Mouse (Mus musculus) heart, embryonic 12.5 days (tissue): ENCODE measurements around the gene Atp9a. TPM values are rescaled to one million over a fixed set of nuclear protein-coding genes. Genes with fewer than 3 reads are reported as not detected.

Source experiments
- ATAC-seq: fragments of 200-750 bp; cut with Nextera tagmentation; 2 replicates; pipeline ENCODE4 v1.8.0; 2017; ENCODE audit warnings: moderate TSS enrichment, moderate library complexity; ENCODE audit not compliant: insufficient number of reproducible peaks, low FRiP score
- H3K27ac ChIP-seq: fragments of 300-500 bp; sonication (generic); 2 replicates; pipeline ENCODE4 v1.5.1; 2016; ENCODE audit warnings: mild to moderate bottlenecking, moderate library complexity; ENCODE audit not compliant: poor library complexity, severe bottlenecking
- H3K27me3 ChIP-seq: fragments of 300-500 bp; sonication (generic); replicated peaks from 2 replicates; pipeline ENCODE4 v1.6.1; 2016; ENCODE audit warnings: mild to moderate bottlenecking, moderate library complexity
- H3K36me3 ChIP-seq: fragments of 300-500 bp; sonication (generic); 2 replicates; pipeline ENCODE4 v1.6.1; 2016; ENCODE audit warnings: mild to moderate bottlenecking, moderate library complexity
- H3K4me1 ChIP-seq: fragments of 300-500 bp; sonication (generic); replicated peaks from 2 replicates; pipeline ENCODE4 v1.6.1; 2016; ENCODE audit warnings: mild to moderate bottlenecking
- H3K4me2 ChIP-seq: fragments of 300-500 bp; sonication (generic); 2 replicates; pipeline ENCODE4 v1.6.1; 2016; ENCODE audit warnings: mild to moderate bottlenecking, moderate library complexity
- H3K4me3 ChIP-seq: fragments of 300-500 bp; sonication (generic); 2 replicates; pipeline ENCODE4 v1.5.1; 2016; ENCODE audit warnings: mild to moderate bottlenecking
- H3K9ac ChIP-seq: fragments of 300-500 bp; sonication (generic); 2 replicates; pipeline ENCODE4 v1.6.1; 2016; ENCODE audit warnings: mild to moderate bottlenecking, moderate library complexity
- H3K9me3 ChIP-seq: fragments of 300-500 bp; sonication (generic); replicated peaks from 2 replicates; pipeline ENCODE4 v1.6.1; 2016; ENCODE audit warnings: mild to moderate bottlenecking, moderate library complexity
- WGBS: fragments of 180-500 bp; shearing (Covaris S2); methylation state at CpG from one replicate; pipeline ENCODE4 v1.1.7; 2016; 5-methylcytosine and 5-hydroxymethylcytosine counted together
- polyA plus RNA-seq: library from polyadenylated mRNA; unstranded; fragments of >200 nt; fragmentation: Nextera tagmentation; extraction: Ambion mirVana; gene quantifications from 2 replicates; pipeline ENCODE4 v1.2.1, GENCODE M21; 2016

Atp9a gene
- polyA plus RNA-seq, 1 experiment from 2014 or later = 16.1 TPM

DNA sequence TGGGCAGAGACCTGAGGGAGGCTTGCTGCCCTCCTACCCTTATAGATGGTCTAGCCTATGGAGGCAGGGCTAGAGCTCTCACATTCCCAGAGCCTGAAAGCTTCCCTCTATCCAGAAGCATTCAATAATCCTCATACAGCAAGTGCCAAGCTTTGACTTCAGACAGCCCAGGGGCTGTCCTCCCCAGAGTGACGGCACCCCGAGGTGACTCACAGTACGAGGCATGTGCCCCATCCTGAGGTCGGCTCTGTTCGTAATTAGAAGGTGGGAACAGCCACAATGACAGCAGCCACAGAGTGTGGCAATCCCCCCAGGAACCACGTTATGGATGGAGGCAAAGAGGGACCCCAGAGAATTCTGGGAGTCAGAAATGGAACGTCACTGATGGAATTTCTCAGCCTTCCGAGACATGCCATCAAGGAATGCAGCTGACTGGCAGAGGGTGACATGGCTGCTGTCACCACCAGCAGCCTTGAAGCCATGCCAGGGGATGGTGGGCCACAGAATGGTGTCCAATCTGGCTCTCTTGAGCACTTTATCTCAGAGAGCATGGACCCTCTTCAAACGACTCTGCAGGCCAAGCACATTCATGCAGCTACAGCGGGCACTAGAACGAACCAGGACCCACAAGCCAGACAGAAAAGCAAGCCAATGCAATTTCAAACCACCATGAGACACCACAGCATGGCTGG is 121.0 kb downstream of the Atp9a start:
- no peak overlapping the region for H3K27ac ChIP-seq

DNA sequence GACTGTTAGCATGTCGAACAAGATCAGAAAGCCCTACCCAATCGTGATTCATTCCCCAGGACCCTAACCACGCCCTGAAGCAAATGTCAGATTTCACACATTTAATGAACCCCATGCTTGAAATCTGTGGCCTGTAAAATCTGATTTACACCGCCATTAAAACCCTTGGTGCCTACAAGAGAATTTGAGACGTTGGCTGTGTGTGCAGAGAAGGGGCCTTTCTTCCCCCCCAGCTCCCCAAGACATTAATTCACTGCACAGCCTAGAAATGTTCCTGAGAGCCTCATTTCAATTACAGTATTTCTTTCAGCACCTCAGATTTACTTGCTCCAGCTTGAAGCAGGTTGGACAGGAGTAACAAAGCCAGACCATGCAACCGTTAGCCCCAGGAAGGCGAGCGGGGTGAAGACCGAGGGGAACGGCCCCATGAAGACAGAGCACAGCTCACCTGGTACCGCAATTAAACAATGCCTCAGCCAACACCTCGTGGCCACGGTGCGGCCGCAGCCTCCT is 123.9 kb downstream of the Atp9a start:
- Histone ChIP-seq H3K27ac (no peak overlapping the region), H3K9ac (no peak overlapping the region), H3K9me3 (0 out of 2 replicates have a peak, but pooled peaks cover 4% of the 10 kb centered on the region), H3K4me2 (no peak overlapping the region), H3K36me3 (no peaks in the 10 kb centered on the region), H3K4me1 (peaks cover 36% of the 10 kb centered on the region), H3K4me3 (no peak overlapping the region), H3K27me3 (peaks cover 11% of the 10 kb centered on the region; the same call in 1 of the 2 replicates)
- no peak for ATAC-seq
- 80% methylated on average over 15 of the region's 15 CpGs for WGBS

More for the DNA sequence above, 121.0 kb downstream of the Atp9a start:
- H3K4me2 ChIP-seq = no peak overlapping the region
- H3K9me3 ChIP-seq = peaks cover 9% of the 10 kb centered on the region; the same call in 1 of the 2 replicates
- H3K9ac ChIP-seq = no peak overlapping the region
- peaks cover 18% of the 10 kb centered on the region for H3K27me3 ChIP-seq
- no peak overlapping the region for H3K4me3 ChIP-seq
- WGBS = 60% methylated on average over 11 of the region's 11 CpGs
- peaks cover 13% of the 10 kb centered on the region; the same call in 1 of the 2 replicates for H3K4me1 ChIP-seq
- no peaks in the 10 kb centered on the region for H3K36me3 ChIP-seq
- ATAC-seq = no peak

DNA sequence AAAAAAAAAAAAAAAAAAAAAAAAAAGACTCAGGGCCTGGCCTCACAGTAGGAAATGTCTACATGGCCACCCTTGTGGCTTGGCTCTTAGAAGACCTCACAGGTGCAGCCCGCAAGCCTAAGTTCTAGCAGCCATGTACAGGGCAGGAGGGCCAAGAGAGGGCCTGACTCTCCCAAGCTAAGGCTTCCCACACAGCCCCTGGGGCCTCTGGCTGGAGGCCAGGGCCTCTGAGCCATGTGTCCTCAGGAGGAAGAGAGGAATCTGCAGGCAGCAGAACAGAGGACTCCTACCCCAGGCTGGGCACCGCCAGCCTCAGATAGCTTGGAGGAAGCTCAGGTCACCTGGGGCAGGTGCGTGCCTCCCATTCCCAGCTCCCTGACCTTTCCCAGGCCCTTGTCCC is 127.0 kb downstream of the Atp9a start:
- H3K27ac ChIP-seq = 0 out of 2 replicates have a peak overlapping the region, but pooled peaks have one; percentile 20
- peaks cover 6% of the 10 kb centered on the region; the same call in 1 of the 2 replicates for H3K27me3 ChIP-seq
- H3K36me3 ChIP-seq = no peaks in the 10 kb centered on the region
- no peak overlapping the region for H3K9ac ChIP-seq
- 53% methylated on average over 3 of the region's 3 CpGs for whole genome bisulfite sequencing
- H3K4me3 ChIP-seq = no peak overlapping the region
- no peaks in the 10 kb centered on the region for H3K9me3 ChIP-seq
- peaks cover 48% of the 10 kb centered on the region for H3K4me1 ChIP-seq
- ATAC-seq = peak; percentile 33; the same call in 1 of the 2 replicates
- H3K4me2 ChIP-seq = no peak overlapping the region

DNA sequence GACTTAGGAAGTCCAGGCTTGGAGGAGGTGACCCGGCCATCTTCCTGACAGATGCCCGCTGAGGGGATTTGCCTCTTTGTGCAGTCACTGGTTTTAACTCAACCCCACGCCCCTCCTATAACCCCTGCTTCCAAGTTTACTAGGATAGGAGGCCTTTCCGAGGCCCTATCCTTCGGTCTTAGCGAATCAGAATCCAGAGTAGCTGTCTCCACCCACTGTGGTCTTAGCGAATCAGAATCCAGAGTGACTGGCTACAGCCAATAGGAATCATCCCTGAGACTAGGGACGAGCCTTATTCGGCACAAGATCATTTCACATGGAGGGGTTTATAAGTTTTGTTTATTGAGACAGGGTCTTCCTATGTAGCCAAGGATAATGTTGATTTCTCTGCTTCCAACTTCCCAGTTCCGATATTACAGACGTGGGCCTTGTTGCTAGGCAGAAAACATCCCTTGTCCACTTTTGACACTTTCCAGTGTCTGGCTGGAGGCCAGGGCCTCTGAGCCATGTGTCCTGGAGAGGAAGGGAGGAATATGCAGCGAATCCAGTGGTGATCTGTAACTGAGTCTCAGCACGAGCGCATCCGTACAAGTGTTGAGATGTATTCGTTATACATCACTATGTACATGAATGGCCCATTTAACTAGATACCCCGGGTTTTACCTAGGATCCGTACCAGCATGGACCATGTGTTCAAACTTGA is 127.9 kb downstream of the Atp9a start:
- WGBS = 64% methylated on average over 18 of the region's 18 CpGs
- Histone ChIP-seq H3K36me3 (no peaks in the 10 kb centered on the region), H3K9ac (no peak overlapping the region), H3K4me2 (no peak overlapping the region), H3K9me3 (no peaks in the 10 kb centered on the region), H3K27ac (peak overlapping the region; percentile 44; the same call in 1 of the 2 replicates), H3K4me3 (no peak overlapping the region), H3K4me1 (peaks cover 57% of the 10 kb centered on the region), H3K27me3 (peaks cover 6% of the 10 kb centered on the region; the same call in 1 of the 2 replicates)
- peak; percentile 54 for ATAC-seq

DNA sequence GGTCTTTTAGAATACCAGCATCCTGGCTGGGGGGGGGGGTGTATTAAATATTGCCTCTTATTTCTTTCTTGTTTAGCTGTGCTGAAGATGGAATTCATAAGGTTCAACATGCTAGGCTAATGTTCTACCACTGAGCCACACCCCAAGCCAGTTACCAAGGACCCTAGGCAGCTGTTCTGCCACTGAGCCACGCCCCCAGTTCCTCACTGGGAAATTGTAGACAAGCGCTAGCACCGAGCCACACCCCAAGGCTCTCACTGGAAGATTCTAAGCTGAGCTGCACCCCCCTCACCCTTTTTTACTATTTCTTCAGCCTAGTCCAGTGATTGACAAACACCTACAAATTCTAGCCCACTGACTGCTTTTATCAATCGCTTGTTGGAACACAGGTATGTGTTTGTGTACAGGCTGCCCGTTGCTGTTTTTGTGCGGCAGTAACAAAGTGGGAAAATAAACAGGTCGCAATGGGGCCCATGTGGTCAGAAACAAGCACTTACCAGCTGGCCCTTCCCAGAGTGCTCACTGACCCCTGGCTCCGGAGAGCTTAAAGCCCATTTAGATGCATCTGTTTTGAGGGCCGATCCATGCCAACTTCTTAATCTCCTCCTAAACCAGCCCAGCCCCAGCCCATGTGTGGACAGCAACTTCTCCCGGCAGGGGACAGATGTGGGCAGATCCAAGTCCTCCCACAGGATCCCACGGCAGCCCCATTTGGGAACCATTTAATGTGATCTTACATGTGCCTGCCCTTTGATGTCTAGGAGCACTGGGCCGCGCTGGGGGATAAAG is 128.9 kb downstream of the Atp9a start:
- peaks cover 67% of the 10 kb centered on the region for H3K4me1 ChIP-seq
- 0 out of 2 replicates have a peak overlapping the region, but pooled peaks have one; percentile 36 for H3K27ac ChIP-seq
- no peak overlapping the region for H3K4me2 ChIP-seq
- peaks cover 6% of the 10 kb centered on the region; the same call in 1 of the 2 replicates for H3K27me3 ChIP-seq
- no peak for ATAC-seq
- 58% methylated on average over 13 of the region's 13 CpGs for WGBS
- H3K9me3 ChIP-seq = no peaks in the 10 kb centered on the region
- no peak overlapping the region for H3K9ac ChIP-seq
- no peak overlapping the region for H3K4me3 ChIP-seq
- H3K36me3 ChIP-seq = no peaks in the 10 kb centered on the region

DNA sequence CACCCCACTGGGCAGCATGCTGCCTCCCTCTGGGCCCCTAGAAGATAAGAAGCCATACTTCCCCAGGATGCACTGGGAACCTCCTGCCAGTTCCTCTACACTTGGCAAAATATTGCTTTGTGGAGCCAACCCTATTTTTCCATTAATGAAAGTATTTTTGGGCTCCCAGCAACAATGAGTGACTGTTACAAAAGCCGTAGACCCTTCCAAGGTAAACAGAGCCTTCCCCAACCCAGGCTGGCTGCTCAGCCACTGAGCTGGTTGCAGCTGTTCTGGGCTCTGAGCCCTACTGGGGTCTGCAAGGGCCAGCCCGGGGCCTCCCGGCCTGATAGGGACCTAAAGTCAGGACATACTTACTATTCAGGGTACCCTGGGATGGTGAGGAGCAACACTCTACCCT is 131.3 kb downstream of the Atp9a start:
- Histone ChIP-seq H3K4me1 (peaks cover 85% of the 10 kb centered on the region), H3K9ac (no peak overlapping the region), H3K9me3 (no peaks in the 10 kb centered on the region), H3K27me3 (no peaks in the 10 kb centered on the region), H3K4me2 (no peak overlapping the region), H3K4me3 (no peak overlapping the region), H3K27ac (peak overlapping the region; percentile 43), H3K36me3 (no peaks in the 10 kb centered on the region)
- 50% methylated on average over 3 of the region's 3 CpGs for WGBS
- peak; percentile 46; the same call in 1 of the 2 replicates for ATAC-seq

DNA sequence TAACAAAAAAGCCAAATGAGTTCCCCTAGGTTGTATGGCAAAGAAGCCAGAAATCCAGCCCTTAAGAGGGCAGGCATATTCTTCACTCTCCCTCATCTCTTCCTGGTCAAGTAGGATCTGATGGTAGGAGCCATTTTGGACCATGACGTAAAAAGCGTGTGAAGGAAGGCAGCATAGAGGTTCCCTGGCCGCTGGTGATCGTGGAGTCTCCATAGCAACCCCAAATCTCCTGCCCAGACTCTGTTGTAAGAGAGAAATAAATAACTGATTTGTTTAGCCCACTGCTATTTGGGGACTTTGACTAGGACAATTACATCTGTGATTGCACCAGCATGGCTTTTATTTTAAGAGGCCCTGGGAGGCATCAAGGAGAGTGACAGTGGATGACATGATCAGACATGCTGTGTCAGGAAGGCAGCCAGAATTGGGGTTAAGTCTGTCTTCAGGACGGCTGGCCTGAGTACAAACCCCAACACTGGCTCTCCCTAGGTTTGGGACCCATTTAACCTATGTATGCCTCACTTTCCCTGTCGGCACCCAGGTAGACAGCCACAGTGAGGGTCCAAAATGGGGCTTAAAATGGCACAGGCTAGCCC is 132.5 kb downstream of the Atp9a start:
- no peak overlapping the region for H3K4me3 ChIP-seq
- no peak overlapping the region for H3K27ac ChIP-seq
- no peak overlapping the region for H3K9ac ChIP-seq
- peaks cover 85% of the 10 kb centered on the region for H3K4me1 ChIP-seq
- WGBS = 78% methylated on average over 6 of the region's 6 CpGs
- no peak for ATAC-seq
- H3K27me3 ChIP-seq = no peaks in the 10 kb centered on the region
- H3K4me2 ChIP-seq = no peak overlapping the region
- H3K36me3 ChIP-seq = no peaks in the 10 kb centered on the region
- no peaks in the 10 kb centered on the region for H3K9me3 ChIP-seq

DNA sequence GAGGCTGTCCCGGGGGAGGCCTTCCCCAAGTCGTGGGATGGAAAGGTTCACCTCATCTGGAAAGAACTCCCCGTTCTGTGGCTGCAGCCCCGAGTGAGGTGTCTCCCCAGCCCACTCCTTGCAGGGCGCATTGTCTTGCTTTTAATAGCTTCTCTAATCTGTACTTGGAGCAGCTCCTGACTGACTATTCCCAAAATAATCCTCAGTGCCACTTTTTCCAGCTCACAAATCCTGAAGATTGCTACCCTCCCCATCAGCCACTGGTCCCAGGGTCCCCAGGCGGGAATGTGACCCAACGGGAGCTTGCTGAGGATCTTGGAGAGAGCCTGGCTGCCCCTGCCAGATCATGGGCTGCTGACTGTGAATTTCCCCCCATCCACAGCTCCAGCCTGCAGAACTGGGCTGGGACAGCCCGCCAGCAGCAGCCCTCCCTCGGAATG is 134.1 kb downstream of the Atp9a start:
- ATAC-seq = no peak
- peak overlapping the region; percentile 86 for H3K27ac ChIP-seq
- H3K4me2 ChIP-seq = 0 out of 2 replicates have a peak overlapping the region, but pooled peaks have one; percentile 6
- no peak overlapping the region for H3K4me3 ChIP-seq
- peaks cover 80% of the 10 kb centered on the region for H3K4me1 ChIP-seq
- H3K27me3 ChIP-seq = 0 out of 2 replicates have a peak, but pooled peaks cover under 1% of the 10 kb centered on the region
- no peaks in the 10 kb centered on the region for H3K36me3 ChIP-seq
- 0 out of 2 replicates have a peak overlapping the region, but pooled peaks have one; percentile 21 for H3K9ac ChIP-seq
- 27% methylated on average over 9 of the region's 9 CpGs for WGBS
- H3K9me3 ChIP-seq = no peaks in the 10 kb centered on the region

DNA sequence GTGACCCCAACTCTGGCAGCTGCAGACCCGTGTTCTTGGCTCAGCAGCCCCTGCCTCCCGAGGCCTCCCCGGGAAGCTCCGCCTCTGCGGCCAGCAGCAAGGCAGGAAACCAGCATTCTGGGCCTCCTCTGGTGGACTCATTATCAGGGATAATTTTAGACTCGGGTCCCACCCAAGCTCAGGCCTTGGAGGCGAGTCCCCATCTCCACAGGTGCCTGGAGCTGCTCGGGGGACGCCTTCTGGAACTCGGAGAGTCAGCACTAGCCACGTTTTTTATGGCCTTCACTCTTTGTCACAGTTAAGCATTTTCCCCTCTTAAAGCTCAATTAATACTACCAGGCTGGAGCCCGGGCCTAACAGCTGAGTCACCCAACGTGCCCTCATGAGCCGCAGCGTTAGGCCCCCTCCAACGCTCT is 137.5 kb downstream of the Atp9a start:
- 16% methylated on average over 16 of the region's 16 CpGs for WGBS
- no peaks in the 10 kb centered on the region for H3K9me3 ChIP-seq
- H3K4me1 ChIP-seq = peaks cover 87% of the 10 kb centered on the region
- peak; percentile 36; the same call in 1 of the 2 replicates for ATAC-seq
- H3K4me2 ChIP-seq = peak overlapping the region; percentile 29
- no peaks in the 10 kb centered on the region for H3K36me3 ChIP-seq
- peak overlapping the region; percentile 34; the same call in 1 of the 2 replicates for H3K9ac ChIP-seq
- H3K27ac ChIP-seq = peak overlapping the region; percentile 67
- no peak overlapping the region for H3K4me3 ChIP-seq
- peaks cover 27% of the 10 kb centered on the region for H3K27me3 ChIP-seq

DNA sequence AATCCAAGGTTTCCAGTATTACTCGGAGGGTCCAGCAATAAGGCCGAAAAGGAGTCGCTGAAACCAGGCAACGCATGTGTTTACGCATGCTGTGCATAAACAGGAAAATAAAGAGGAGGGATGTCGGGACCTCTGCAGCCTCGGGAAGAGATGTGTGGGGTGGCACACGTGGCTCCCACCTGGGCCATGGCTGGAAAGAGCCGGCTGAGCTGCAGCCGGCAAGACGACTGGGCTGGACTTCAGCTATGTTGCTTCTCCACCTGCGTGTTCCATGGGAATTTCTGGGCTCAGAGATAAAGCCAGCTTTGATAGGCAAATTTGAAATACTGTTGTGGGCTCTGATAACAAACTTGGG is 139.8 kb downstream of the Atp9a start:
- Histone ChIP-seq H3K4me1 (peaks cover 64% of the 10 kb centered on the region), H3K4me3 (no peak overlapping the region), H3K9ac (no peak overlapping the region), H3K27ac (no peak overlapping the region), H3K9me3 (no peaks in the 10 kb centered on the region), H3K4me2 (peak overlapping the region; percentile 91), H3K36me3 (no peaks in the 10 kb centered on the region), H3K27me3 (peaks cover 47% of the 10 kb centered on the region)
- no peak for ATAC-seq
- 32% methylated on average over 12 of the region's 12 CpGs for WGBS
